25 mouse cellular contexts compared by ENCODE assay signal in the genomic region with DNA sequence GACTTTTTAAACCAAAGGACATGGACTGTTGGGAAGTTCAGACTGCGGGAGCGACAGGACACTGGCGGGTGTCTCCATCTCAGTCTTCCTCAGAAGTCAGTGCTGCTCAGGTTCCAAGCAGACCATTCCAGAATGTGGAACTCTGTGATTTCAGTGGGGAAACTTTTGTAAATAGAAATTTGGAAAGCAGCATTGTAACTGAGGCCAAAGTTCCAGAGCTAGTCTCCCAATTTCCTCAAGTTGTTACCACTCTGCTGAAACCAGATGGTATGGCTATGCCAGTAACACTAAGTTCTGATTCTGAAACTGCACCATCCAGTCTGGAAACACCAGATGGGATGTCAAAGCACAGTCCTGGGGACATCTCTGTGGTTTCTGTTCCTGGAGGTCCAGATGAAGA. TPM values are rescaled to one million over a fixed set of nuclear protein-coding genes. Genes with fewer than 3 reads are reported as not detected.
DNase-seq lines count a peak whose midpoint lies in the region; ATAC-seq and TF ChIP-seq lines count a peak whose summit lies in the region.
"Had no signal": no experiment of that assay in that cellular context is flagged by ENCODE, and none has a peak within 500 bp of the region (broad histone marks: within the 10 kb centered on the region; RNA-seq: fewer than 3 reads in every experiment).

No protein-coding gene starts in this region.

- WGBS in midbrain, embryonic 11.5 days, result 98% methylated on average over 3 of the region's 3 CpGs
- 99% methylated on average over 3 of the region's 3 CpGs for WGBS in midbrain, embryonic 14.5 days
- 100% methylated on average over 3 of the region's 3 CpGs for WGBS in macrophage (ENCODE audit: missing documents)

- TF ChIP-seq POLR2A in bone marrow macrophage, adult 2 months (IDR thresholded peaks at IDR 0.05; ENCODE audit: borderline replicate concordance, low read depth, low read length), result no peak

- H3K4me1 ChIP-seq in midbrain, embryonic 11.5 days (ENCODE audit: control insufficient read depth, insufficient read depth, low read length), result no peaks in the 10 kb centered on the region
- H3K4me1 ChIP-seq in midbrain, embryonic 14.5 days (ENCODE audit: control insufficient read depth, insufficient read depth, low read length), result no peaks in the 10 kb centered on the region
- peaks cover 29% of the 10 kb centered on the region for H3K4me1 ChIP-seq in bone marrow macrophage, adult 2 months (ENCODE audit: control insufficient read depth, insufficient read depth, low read length)
- H3K4me1 ChIP-seq: embryonic facial prominence, embryonic 10.5 days; embryonic facial prominence, embryonic 12.5 days; forebrain, embryonic 13.5 days; forebrain, embryonic 15.5 days had no signal

- H3K79me2 ChIP-seq in macrophage (ENCODE audit: inconsistent target), result peaks cover 75% of the 10 kb centered on the region

- H3K27me3 ChIP-seq in midbrain, embryonic 11.5 days (ENCODE audit: control insufficient read depth, insufficient read depth, low read length), result no peaks in the 10 kb centered on the region
- no peaks in the 10 kb centered on the region for H3K27me3 ChIP-seq in midbrain, embryonic 14.5 days (ENCODE audit: control insufficient read depth, insufficient read depth, low read length)
- H3K27me3 ChIP-seq: CH12.LX; embryonic facial prominence, embryonic 12.5 days; forebrain, embryonic 13.5 days; forebrain, embryonic 15.5 days; Patski had no signal

- no peaks in the 10 kb centered on the region for H3K9me3 ChIP-seq in midbrain, embryonic 11.5 days (ENCODE audit: control insufficient read depth, low read length)
- H3K9me3 ChIP-seq in midbrain, embryonic 14.5 days (ENCODE audit: control insufficient read depth, low read length), result no peaks in the 10 kb centered on the region
- H3K9me3 ChIP-seq: embryonic facial prominence, embryonic 10.5 days; embryonic facial prominence, embryonic 12.5 days; forebrain, embryonic 13.5 days; forebrain, embryonic 15.5 days; G1E had no signal

- DNase-seq in gastrocnemius, adult 2 months, result no peak
- no peak for DNase-seq in gastrocnemius, adult 18-20 months (ENCODE audit: low spot score)
- DNase-seq in midbrain, embryonic 11.5 days (ENCODE audit: low spot score, missing footprints), result peak; percentile 51
- no peak for DNase-seq in midbrain, embryonic 14.5 days
- DNase-seq in kidney, postnatal 25 days, result no peak
- DNase-seq: adrenal gland, adult 8-10 months; adrenal gland, postnatal 14 days; adrenal gland, postnatal 36 days; B cell, adult 2 months; cerebellum, adult 11-12 months; cerebellum, adult 2 months; cerebellum, adult 9-10 months; cerebellum, postnatal 10 days; cerebellum, postnatal 25 days had no signal

- intact Hi-C loops in gastrocnemius, adult 2 months (cut with DNase I), result loop anchor here (5.0 kb wide), 1 partner anchor 41 kb away; no protein-coding TSS in a partner anchor

- no peak overlapping the region for H3K9ac ChIP-seq in midbrain, embryonic 11.5 days (ENCODE audit: low read length)
- H3K9ac ChIP-seq in midbrain, embryonic 14.5 days (replicated peaks; ENCODE audit: low read length), result no peak overlapping the region
- H3K9ac ChIP-seq: embryonic facial prominence, embryonic 12.5 days; forebrain, embryonic 13.5 days; forebrain, embryonic 15.5 days had no signal

- H3K27ac ChIP-seq in gastrocnemius, adult 2 months, result peak overlapping the region; percentile 16; the same call in 1 of the 2 replicates
- H3K27ac ChIP-seq in midbrain, embryonic 11.5 days (ENCODE audit: low read depth, low read length), result no peak overlapping the region
- no peak overlapping the region for H3K27ac ChIP-seq in midbrain, embryonic 14.5 days (replicated peaks; ENCODE audit: low read depth, low read length)
- peak overlapping the region; percentile 80 for H3K27ac ChIP-seq in bone marrow macrophage, adult 2 months (ENCODE audit: insufficient read depth, low read depth, low read length)
- peak overlapping the region; percentile 79 for H3K27ac ChIP-seq in macrophage
- H3K27ac ChIP-seq: embryonic facial prominence, embryonic 10.5 days; embryonic facial prominence, embryonic 12.5 days; forebrain, embryonic 13.5 days; forebrain, embryonic 15.5 days had no signal

- TF ChIP-seq CTCF in gastrocnemius, adult 2 months (IDR thresholded peaks at IDR 0.05), result no peak
- no peak for TF ChIP-seq CTCF in bone marrow macrophage, adult 2 months (IDR thresholded peaks at IDR 0.05; ENCODE audit: low read depth, low read length)

- no peak overlapping the region for H3K4me2 ChIP-seq in midbrain, embryonic 11.5 days
- H3K4me2 ChIP-seq in midbrain, embryonic 14.5 days (ENCODE audit: low read length), result no peak overlapping the region
- H3K4me2 ChIP-seq: embryonic facial prominence, embryonic 12.5 days; forebrain, embryonic 13.5 days; forebrain, embryonic 15.5 days had no signal

- no peak for ATAC-seq in midbrain, embryonic 11.5 days (ENCODE audit: low FRiP score)
- ATAC-seq in midbrain, embryonic 14.5 days (ENCODE audit: low FRiP score, low TSS enrichment), result no peak
- ATAC-seq: activated CD4-positive, CD25-positive, alpha-beta regulatory T cell, adult 4 months; CD4-positive, CD25-positive, alpha-beta regulatory T cell, adult 4 months; forebrain, embryonic 13.5 days; forebrain, embryonic 15.5 days; Patski had no signal

- peaks cover 3% of the 10 kb centered on the region for H3K36me3 ChIP-seq in midbrain, embryonic 11.5 days (ENCODE audit: control insufficient read depth, insufficient read depth, low read length)
- peaks cover 9% of the 10 kb centered on the region; the same call in 1 of the 2 replicates for H3K36me3 ChIP-seq in midbrain, embryonic 14.5 days (ENCODE audit: control insufficient read depth, insufficient read depth, low read length)
- no peaks in the 10 kb centered on the region for H3K36me3 ChIP-seq in macrophage (ENCODE audit: inconsistent target)

- H3K4me3 ChIP-seq in gastrocnemius, adult 2 months, result no peak overlapping the region
- H3K4me3 ChIP-seq in midbrain, embryonic 11.5 days (ENCODE audit: low read depth, low read length), result no peak overlapping the region
- H3K4me3 ChIP-seq in midbrain, embryonic 14.5 days (replicated peaks; ENCODE audit: low read depth, low read length), result no peak overlapping the region
- no peak overlapping the region for H3K4me3 ChIP-seq in bone marrow macrophage, adult 2 months (ENCODE audit: insufficient read depth, low read length)
- no peak overlapping the region for H3K4me3 ChIP-seq in macrophage (ENCODE audit: inconsistent target)
- H3K4me3 ChIP-seq: embryonic facial prominence, embryonic 10.5 days; embryonic facial prominence, embryonic 12.5 days; forebrain, embryonic 13.5 days; forebrain, embryonic 15.5 days had no signal

RNA-seq across cellular contexts. Expression of gene R3hcc1l, which starts 44.4 kb away (rescaled TPM):
- total RNA-seq in gastrocnemius, adult 2 months (2021), result 10 to 100 TPM; 13.4 to 20.7 TPM
- 10 to 100 TPM; 12.1 to 12.3 TPM for total RNA-seq in gastrocnemius, adult 18-20 months (2021)
- polyA plus RNA-seq in midbrain, embryonic 11.5 days (2014; fragmentation: Nextera tagmentation; extraction: Ambion mirVana), result 26.3 and 28.0 TPM in 2 replicates
- polyA plus RNA-seq in midbrain, embryonic 14.5 days (2014; fragmentation: Nextera tagmentation; extraction: Ambion mirVana), result 11.5 and 15.4 TPM in 2 replicates
- polyA plus RNA-seq in bone marrow macrophage, adult 2 months (2012; ENCODE audit: insufficient read depth, insufficient read length, missing spikeins), result 42.0 and 48.4 TPM in 2 replicates
- total RNA-seq in macrophage (2018; cell fraction: chromatin; rRNA removed), result 100 to 1,000 TPM in 13 of 26 experiments, 10 to 100 TPM in 13; 64.3 to 363 (median 99.7) TPM
- 10 to 100 TPM; 20.2 to 48.6 (median 25.5) TPM for total RNA-seq in macrophage (2018; cell fraction: cytosol; rRNA removed)
- total RNA-seq in macrophage (2018; cell fraction: nucleus; rRNA removed), result 100 to 1,000 TPM in 1 of 26 experiments, 10 to 100 TPM in 25; 28.5 to 103 (median 63.8) TPM
- 23.8 to 42.0 TPM (median 33.8 TPM) in 3 replicates for polyA plus RNA-seq in macrophage (2018)

RNA-seq across cellular contexts. Expression of gene Loxl4, which starts 49.6 kb away (rescaled TPM):
- 1 to 10 TPM; 1.5 to 3.9 TPM for total RNA-seq in gastrocnemius, adult 2 months (2021)
- total RNA-seq in gastrocnemius, adult 18-20 months (2021), result 1 to 10 TPM in 1 of 2 experiments, under 1 TPM in 1; 0.64 to 1.5 TPM
- 0.12 and 0.25 TPM in 2 replicates for polyA plus RNA-seq in midbrain, embryonic 11.5 days (2014; fragmentation: Nextera tagmentation; extraction: Ambion mirVana)
- polyA plus RNA-seq in midbrain, embryonic 14.5 days (2014; fragmentation: Nextera tagmentation; extraction: Ambion mirVana), result 0.18 and 0.20 TPM in 2 replicates
- polyA plus RNA-seq in bone marrow macrophage, adult 2 months (2012; ENCODE audit: insufficient read depth, insufficient read length, missing spikeins), result 0.15 TPM in 1 of 2 replicates, not detected in the other
- total RNA-seq in macrophage (2018; cell fraction: chromatin; rRNA removed), result under 1 TPM in 4 of 26 experiments, not detected in 22; 0.34 to 0.62 (median 0.42) TPM
- under 1 TPM in 8 of 26 experiments, not detected in 18; 0.04 to 0.14 (median 0.05) TPM for total RNA-seq in macrophage (2018; cell fraction: cytosol; rRNA removed)
- under 1 TPM in 2 of 26 experiments, not detected in 24; 0.15 to 0.38 TPM for total RNA-seq in macrophage (2018; cell fraction: nucleus; rRNA removed)
- polyA plus RNA-seq in macrophage (2018), result not detected in 3 replicates
- total RNA-seq: CH12.LX, G1E had no signal
- polyA plus RNA-seq: G1E had no signal

Comparison
In these comparisons a context has a peak if more than half of its experiments do, and no peak if none do; other contexts are left out.
1. H3K27ac ChIP-seq: peak in gastrocnemius, adult 2 months (single experiment), bone marrow macrophage, adult 2 months (single experiment) and macrophage (single experiment); none in midbrain, embryonic 11.5 days (single experiment) and midbrain, embryonic 14.5 days (single experiment).